15 mouse cellular contexts compared by ENCODE assay signal in genomic region chr6:13296041-13296440, GRCm38 (mm10).
DNase-seq lines count a peak whose midpoint lies in the region; ATAC-seq and TF ChIP-seq lines count a peak whose summit lies in the region.
"Had no signal": no experiment of that assay in that cellular context is flagged by ENCODE, and none has a peak within 500 bp of the region (broad histone marks: within the 10 kb centered on the region; RNA-seq: fewer than 3 reads in every experiment).

No protein-coding gene starts in this region.

- H3K4me3 ChIP-seq in forebrain, embryonic 15.5 days = no peak overlapping the region
- no peak overlapping the region for H3K4me3 ChIP-seq in forebrain, embryonic 11.5 days (ENCODE audit: low read depth, low read length)
- no peak overlapping the region for H3K4me3 ChIP-seq in layer of hippocampus, adult 2 months
- no peak overlapping the region for H3K4me3 ChIP-seq in hindbrain, postnatal 0 days (ENCODE audit: low read length)
- no peak overlapping the region for H3K4me3 ChIP-seq in limb, embryonic 10.5 days
- H3K4me3 ChIP-seq: erythroblast, embryonic 14.5 days; liver, embryonic 13.5 days; stomach, embryonic 15.5 days had no signal

- TF ChIP-seq CTCF in layer of hippocampus, adult 2 months (conservative IDR thresholded peaks at IDR 0.05) = no peak
- TF ChIP-seq CTCF in hindbrain, postnatal 0 days (IDR thresholded peaks at IDR 0.05; ENCODE audit: low read depth) = no peak

- peak; percentile 62 for ATAC-seq in forebrain, embryonic 15.5 days (replicated peaks)
- no peak for ATAC-seq in forebrain, embryonic 11.5 days (replicated peaks; ENCODE audit: low FRiP score)
- peak; percentile 91 for ATAC-seq in hindbrain, postnatal 0 days

- DNase-seq in forebrain, embryonic 11.5 days (ENCODE audit: low spot score) = no peak
- DNase-seq in layer of hippocampus, adult 2 months (ENCODE audit: low spot score in 2 of 2) = peak in 1 of 2 experiments; percentile 7
- no peak for DNase-seq in layer of hippocampus, adult 9-10 months (ENCODE audit: low spot score)
- peak; percentile 40 to 61 for DNase-seq in right cerebral cortex, postnatal 10 days (ENCODE audit: low spot score in 2 of 2)
- DNase-seq in right cerebral cortex, adult 2 months (ENCODE audit: low spot score in 2 of 2) = no peak
- peak; percentile 68 for DNase-seq in hindbrain, postnatal 0 days (ENCODE audit: low spot score)
- no peak for DNase-seq in limb, embryonic 10.5 days (ENCODE audit: low spot score)
- DNase-seq: adrenal gland, postnatal 25 days; B cell, adult 2 months; cerebellum, adult 18-20 months; liver, embryonic 13.5 days; lung, postnatal 14 days had no signal

- no peak overlapping the region for H3K9ac ChIP-seq in forebrain, embryonic 15.5 days (replicated peaks)
- H3K9ac ChIP-seq in forebrain, embryonic 11.5 days (ENCODE audit: low read length) = no peak overlapping the region
- no peak overlapping the region for H3K9ac ChIP-seq in hindbrain, postnatal 0 days (replicated peaks; ENCODE audit: low read length)
- H3K9ac ChIP-seq: liver, embryonic 13.5 days; stomach, embryonic 15.5 days had no signal

- 67% methylated on average over 2 of the region's 2 CpGs for WGBS in forebrain, embryonic 15.5 days
- 88% methylated on average over 2 of the region's 2 CpGs for WGBS in forebrain, embryonic 11.5 days
- 67% methylated on average over 2 of the region's 2 CpGs for WGBS in hindbrain, postnatal 0 days
- 87% methylated on average over 2 of the region's 2 CpGs for WGBS in limb, embryonic 10.5 days

- peaks cover 9% of the 10 kb centered on the region; the same call in 1 of the 2 replicates for H3K4me1 ChIP-seq in forebrain, embryonic 15.5 days
- H3K4me1 ChIP-seq in forebrain, embryonic 11.5 days (replicated peaks; ENCODE audit: control insufficient read depth, insufficient read depth, low read length) = no peaks in the 10 kb centered on the region
- no peaks in the 10 kb centered on the region for H3K4me1 ChIP-seq in hindbrain, postnatal 0 days (ENCODE audit: insufficient read depth, low read length)
- no peaks in the 10 kb centered on the region for H3K4me1 ChIP-seq in limb, embryonic 10.5 days
- H3K4me1 ChIP-seq: liver, embryonic 13.5 days; stomach, embryonic 15.5 days had no signal

- peak overlapping the region; percentile 48; the same call in 1 of the 2 replicates for H3K27ac ChIP-seq in forebrain, embryonic 15.5 days (replicated peaks)
- no peak overlapping the region for H3K27ac ChIP-seq in forebrain, embryonic 11.5 days (ENCODE audit: low read depth, low read length)
- H3K27ac ChIP-seq in layer of hippocampus, adult 2 months = peak overlapping the region; percentile 64
- H3K27ac ChIP-seq in hindbrain, postnatal 0 days = peak overlapping the region; percentile 60
- no peak overlapping the region for H3K27ac ChIP-seq in limb, embryonic 10.5 days
- H3K27ac ChIP-seq: liver, embryonic 13.5 days; stomach, embryonic 15.5 days had no signal

- no peaks in the 10 kb centered on the region for H3K9me3 ChIP-seq in forebrain, embryonic 15.5 days
- no peaks in the 10 kb centered on the region for H3K9me3 ChIP-seq in forebrain, embryonic 11.5 days (ENCODE audit: control insufficient read depth, low read length)
- no peaks in the 10 kb centered on the region for H3K9me3 ChIP-seq in hindbrain, postnatal 0 days (ENCODE audit: low read length)
- H3K9me3 ChIP-seq in limb, embryonic 10.5 days (replicated peaks) = no peaks in the 10 kb centered on the region
- H3K9me3 ChIP-seq: liver, embryonic 13.5 days; stomach, embryonic 15.5 days had no signal

- H3K27me3 ChIP-seq in forebrain, embryonic 15.5 days = no peaks in the 10 kb centered on the region
- H3K27me3 ChIP-seq in forebrain, embryonic 11.5 days (ENCODE audit: control insufficient read depth, insufficient read depth, low read length) = no peaks in the 10 kb centered on the region
- no peaks in the 10 kb centered on the region for H3K27me3 ChIP-seq in hindbrain, postnatal 0 days (ENCODE audit: insufficient read depth, low read length)
- no peaks in the 10 kb centered on the region for H3K27me3 ChIP-seq in limb, embryonic 10.5 days (ENCODE audit: low read depth, poor library complexity, severe bottlenecking)
- H3K27me3 ChIP-seq: liver, embryonic 13.5 days; stomach, embryonic 15.5 days had no signal

- H3K36me3 ChIP-seq in forebrain, embryonic 15.5 days = no peaks in the 10 kb centered on the region
- H3K36me3 ChIP-seq in forebrain, embryonic 11.5 days (ENCODE audit: control insufficient read depth, insufficient read depth, low read length) = no peaks in the 10 kb centered on the region
- H3K36me3 ChIP-seq in hindbrain, postnatal 0 days (ENCODE audit: insufficient read depth, low read length) = no peaks in the 10 kb centered on the region
- no peaks in the 10 kb centered on the region for H3K36me3 ChIP-seq in limb, embryonic 10.5 days
- H3K36me3 ChIP-seq: liver, embryonic 13.5 days; stomach, embryonic 15.5 days had no signal

- no peak overlapping the region for H3K4me2 ChIP-seq in forebrain, embryonic 15.5 days (replicated peaks)
- no peak overlapping the region for H3K4me2 ChIP-seq in forebrain, embryonic 11.5 days (ENCODE audit: low read depth, low read length, severe bottlenecking)
- no peak overlapping the region for H3K4me2 ChIP-seq in hindbrain, postnatal 0 days (ENCODE audit: low read depth, low read length)
- H3K4me2 ChIP-seq: liver, embryonic 13.5 days; stomach, embryonic 15.5 days had no signal

Comparison
In these comparisons a context has a peak if more than half of its experiments do, and no peak if none do; other contexts are left out.
1. H3K27ac ChIP-seq: peak in forebrain, embryonic 15.5 days (single experiment), layer of hippocampus, adult 2 months (single experiment) and hindbrain, postnatal 0 days (single experiment); none in forebrain, embryonic 11.5 days (single experiment) and limb, embryonic 10.5 days (single experiment).
2. DNase-seq: peak in right cerebral cortex, postnatal 10 days (2 of 2) and hindbrain, postnatal 0 days (single experiment); none in forebrain, embryonic 11.5 days (single experiment), layer of hippocampus, adult 9-10 months (single experiment), right cerebral cortex, adult 2 months (0 of 2) and limb, embryonic 10.5 days (single experiment).